Mouse (Mus musculus) MEL (cell line): Measurements from ENCODE around the gene Plekha8. TPM values are rescaled to one million over a fixed set of nuclear protein-coding genes. Genes with fewer than 3 reads are reported as not detected.
A peak's percentile ranks its signal among the peaks of the same experiment; 100 is the strongest.

ENCODE experiments used
- DNase-seq: peaks from one replicate; pipeline ENCODE4 v3.0.0; 2011; ENCODE audit warnings: low read depth, low spot score
- H3K27ac ChIP-seq: 2 replicates; pipeline ENCODE4 v1.5.1; 2012; ENCODE audit warnings: low read depth, mild to moderate bottlenecking, control low read depth, low read length, moderate library complexity; ENCODE audit not compliant: control insufficient read depth
- H3K27me3 ChIP-seq, 2 experiments: fragments of 150-350 bp in 1 of 2; sonication (generic) in 1 of 2; 2 replicates each; pipeline ENCODE4 v1.6.1; 2012; ENCODE audit warnings: low read length in 2 of 2, mild to moderate bottlenecking in 2 of 2, improper control_type of control experiment in 1 of 2, moderate library complexity in 1 of 2; ENCODE audit not compliant: insufficient read depth in 2 of 2, control insufficient read depth in 1 of 2
- H3K36me3 ChIP-seq, 2 experiments: 2 replicates each; pipeline ENCODE4 v1.6.1; 2012 to 2014; ENCODE audit warnings: low read length in 2 of 2, improper control_type of control experiment in 1 of 2, inconsistent platforms in 1 of 2, mild to moderate bottlenecking in 1 of 2; ENCODE audit not compliant: insufficient read depth in 2 of 2, control insufficient read depth in 1 of 2
- H3K4me1 ChIP-seq, 2 experiments: fragments of 150-350 bp in 1 of 2; sonication (generic) in 1 of 2; 2 replicates each; pipeline ENCODE4 v1.6.1; 2012; ENCODE audit warnings: low read length in 2 of 2, improper control_type of control experiment in 1 of 2, mild to moderate bottlenecking in 1 of 2; ENCODE audit not compliant: insufficient read depth in 2 of 2, control insufficient read depth in 1 of 2
- H3K4me3 ChIP-seq, 2 experiments: fragments of 150-350 bp in 1 of 2; sonication (generic) in 1 of 2; 2 replicates each; pipeline ENCODE4 v1.5.1; 2012; ENCODE audit warnings: low read depth in 2 of 2, low read length in 2 of 2, mild to moderate bottlenecking in 2 of 2, moderate library complexity in 2 of 2, control low read depth in 1 of 2, improper control_type of control experiment in 1 of 2; ENCODE audit not compliant: control insufficient read depth in 1 of 2, insufficient read depth in 1 of 2
- H3K79me2 ChIP-seq: 2 replicates; pipeline ENCODE4 v1.6.1; 2012; ENCODE audit warnings: mild to moderate bottlenecking, low read length, moderate library complexity; ENCODE audit not compliant: control insufficient read depth, poor library complexity, insufficient read depth
- H3K9ac ChIP-seq: 2 replicates; pipeline ENCODE4 v1.6.1; 2012; ENCODE audit warnings: low read depth, mild to moderate bottlenecking, control low read depth, low read length, moderate library complexity; ENCODE audit not compliant: control insufficient read depth, poor library complexity, severe bottlenecking
- H3K9me3 ChIP-seq: fragments of 150-350 bp; sonication (generic); replicated peaks from 2 replicates; pipeline ENCODE4 v1.6.1; 2012; ENCODE audit warnings: mild to moderate bottlenecking, low read length, improper control_type of control experiment, moderate library complexity; ENCODE audit not compliant: insufficient read depth
- CTCF ChIP-seq, 3 experiments: IDR thresholded peaks in 2 of 3; conservative IDR thresholded peaks in 1 of 3; 2 replicates each; pipeline ENCODE4 v1.5.1; 2011 to 2012; ENCODE audit warnings: low read length in 3 of 3, low read depth in 2 of 3, mild to moderate bottlenecking in 2 of 3, improper control_type of control experiment in 1 of 3, inconsistent platforms in 1 of 3, mixed read lengths in 1 of 3, moderate library complexity in 1 of 3; ENCODE audit not compliant: control insufficient read depth in 1 of 3, insufficient read depth in 1 of 3, poor library complexity in 1 of 3, severe bottlenecking in 1 of 3
- EP300 ChIP-seq, 2 experiments: IDR thresholded peaks; 2 replicates each; pipeline ENCODE4 v1.6.1; 2011; ENCODE audit warnings: improper control_type of control experiment in 2 of 2, low read length in 2 of 2, low read depth in 1 of 2, mild to moderate bottlenecking in 1 of 2
- ETS1 ChIP-seq: IDR thresholded peaks from 2 replicates; pipeline ENCODE4 v1.6.1; 2012; ENCODE audit warnings: low read depth, mild to moderate bottlenecking, inconsistent platforms, low read length, improper control_type of control experiment, moderate library complexity
- HCFC1 ChIP-seq: IDR thresholded peaks from 2 replicates; pipeline ENCODE4 v1.6.1; 2012; ENCODE audit warnings: low read depth, mild to moderate bottlenecking, inconsistent platforms, low read length, improper control_type of control experiment, moderate library complexity
- KAT2A ChIP-seq: conservative IDR thresholded peaks from 2 replicates; pipeline ENCODE4 v1.6.1; 2012; ENCODE audit warnings: low read depth, low read length, improper control_type of control experiment, inconsistent platforms
- MAFK ChIP-seq: IDR thresholded peaks from 2 replicates; pipeline ENCODE4 v1.6.1; 2011; ENCODE audit warnings: low read depth, mild to moderate bottlenecking, low read length, improper control_type of control experiment, borderline replicate concordance
- MAX ChIP-seq: IDR thresholded peaks from 2 replicates; pipeline ENCODE4 v1.6.1; 2011; ENCODE audit warnings: low read length, improper control_type of control experiment
- MEF2A ChIP-seq: IDR thresholded peaks from 2 replicates; pipeline ENCODE4 v1.6.1; 2014; ENCODE audit warnings: low read depth, mild to moderate bottlenecking, inconsistent platforms, low read length, improper control_type of control experiment; ENCODE audit not compliant: poor library complexity, insufficient replicate concordance, severe bottlenecking; ENCODE audit errors: extremely low read depth
- MXI1 ChIP-seq: IDR thresholded peaks from 2 replicates; pipeline ENCODE4 v1.6.1; 2011; ENCODE audit warnings: mild to moderate bottlenecking, low read depth, low read length, improper control_type of control experiment
- MYB ChIP-seq: IDR thresholded peaks from 2 replicates; pipeline ENCODE4 v1.6.1; 2011; ENCODE audit warnings: mild to moderate bottlenecking, low read depth, low read length, improper control_type of control experiment
- MYC ChIP-seq: IDR thresholded peaks from 2 replicates; pipeline ENCODE4 v1.6.1; 2011; ENCODE audit warnings: low read depth, mild to moderate bottlenecking, low read length, improper control_type of control experiment, moderate library complexity
- SIN3A ChIP-seq: IDR thresholded peaks from 2 replicates; pipeline ENCODE4 v1.6.1; 2012; ENCODE audit warnings: low read length, improper control_type of control experiment, inconsistent platforms
- polyA plus RNA-seq, 2 experiments: library from polyadenylated mRNA; stranded (reverse) in 1 of 2; unstranded in 1 of 2; fragments of >175 nt in 1 of 2; fragments of >200 nt in 1 of 2; gene quantifications; 2 replicates each; pipeline versions ENCODE4 v1.2.1 to v1.2.4; 2012; ENCODE audit warnings: low replicate concordance in 2 of 2, low read depth in 1 of 2; ENCODE audit not compliant: insufficient read length in 2 of 2, insufficient read depth in 1 of 2, missing spikeins in 1 of 2
- total RNA-seq: library from RNA; depleted of rRNA; stranded (reverse); fragments of 300-350 nt; gene quantifications from 2 replicates; pipeline ENCODE4 v1.2.3, GENCODE M21; 2012

Gene Plekha8
- total and polyA plus RNA-seq, 3 experiments = 11.6 to 16.8 TPM; not detected in 1

DNA sequence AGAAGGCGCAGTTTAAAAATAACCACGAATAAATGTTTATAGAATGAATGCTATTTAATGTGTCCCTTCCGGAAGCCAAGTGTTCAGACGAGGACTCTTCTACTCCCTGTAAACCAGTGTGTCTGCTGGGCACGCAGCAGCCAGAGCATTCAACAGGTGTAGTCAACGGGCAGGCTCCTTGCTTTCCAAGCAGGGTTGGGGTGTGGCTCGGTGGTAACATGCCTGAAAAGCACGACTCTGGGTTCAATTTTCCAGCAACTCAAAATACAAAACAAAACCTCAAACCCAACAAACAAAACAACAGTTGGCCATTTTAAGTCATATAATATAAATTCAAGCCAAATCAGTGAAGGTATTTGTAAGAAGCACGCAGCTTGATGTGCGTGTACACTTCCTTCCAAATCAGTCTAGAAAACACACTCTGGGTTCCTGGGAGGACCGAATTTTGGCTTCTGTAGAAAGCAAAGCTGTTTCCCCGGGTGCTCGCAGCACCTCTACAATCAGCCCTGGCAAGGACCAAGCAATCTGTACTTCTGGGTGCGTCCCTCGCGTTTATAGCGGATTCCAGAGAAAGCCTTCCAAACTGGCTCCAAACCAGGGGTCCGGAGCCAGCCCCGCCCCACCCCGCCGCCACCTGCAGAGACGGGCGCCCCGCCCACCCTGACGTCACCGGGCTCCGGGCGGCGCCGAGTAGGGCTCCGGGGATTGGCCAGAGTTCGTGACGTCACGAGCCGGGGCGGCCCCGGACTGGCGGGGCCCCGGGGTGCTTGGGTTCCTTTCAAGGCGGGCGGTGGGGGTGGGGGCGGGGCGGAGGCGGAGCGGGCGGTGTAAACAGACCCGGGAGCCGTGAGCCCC is 86.2 kb downstream of the Plekha8 start, which contains the start of gene Mturn:
TSS of gene Mturn (plus strand) at position 734 of the 855 bp plus-strand sequence.
- H3K79me2 ChIP-seq = no peaks in the 10 kb centered on the region
- DNase-seq = peak; percentile 93
- peak within 1 kb of the TSS; percentile 71 for H3K9ac ChIP-seq
- H3K4me1 ChIP-seq = peaks cover 7 to 22% of the 10 kb centered on the region in 2 experiments
- H3K36me3 ChIP-seq = peaks cover 0 to 12% of the 10 kb centered on the region in 2 experiments; a peak in 2 of 4 replicates
- no peaks in the 10 kb centered on the region for H3K9me3 ChIP-seq
- H3K4me3 ChIP-seq = peak within 1 kb of the TSS; percentile 92
- no peaks in the 10 kb centered on the region for H3K27me3 ChIP-seq
- 0 out of 2 replicates have a peak, but pooled peaks have one; percentile 23 for TF ChIP-seq ETS1
- 0 out of 4 replicates have a peak, but pooled peaks of 1 of the 2 experiments have one; percentile 10 for TF ChIP-seq EP300 (IDR thresholded peaks at IDR 0.05; ENCODE audit: low read depth in 1 of 2, low read length in 2 of 2)
- TF ChIP-seq HCFC1 = 0 out of 2 replicates have a peak, but pooled peaks have one; percentile 18
- TF ChIP-seq MAFK = no peak
- TF ChIP-seq MXI1 = peak; percentile 47; the same call in 1 of the 2 replicates
- TF ChIP-seq MAX = 0 out of 2 replicates have a peak, but pooled peaks have one; percentile 41
- peak; percentile 57 for TF ChIP-seq SIN3A
- TF ChIP-seq MYB = no peak
- TF ChIP-seq KAT2A = no peak
- no peak for TF ChIP-seq CTCF (IDR thresholded peaks at IDR 0.05 in 2 of 3, conservative IDR thresholded peaks at IDR 0.05 in 1 of 3; ENCODE audit: control insufficient read depth in 1 of 3, insufficient read depth in 1 of 3, low read depth in 2 of 3, low read length in 3 of 3, poor library complexity in 1 of 3, severe bottlenecking in 1 of 3)
- no peak within 1 kb of the TSS for H3K27ac ChIP-seq

DNA sequence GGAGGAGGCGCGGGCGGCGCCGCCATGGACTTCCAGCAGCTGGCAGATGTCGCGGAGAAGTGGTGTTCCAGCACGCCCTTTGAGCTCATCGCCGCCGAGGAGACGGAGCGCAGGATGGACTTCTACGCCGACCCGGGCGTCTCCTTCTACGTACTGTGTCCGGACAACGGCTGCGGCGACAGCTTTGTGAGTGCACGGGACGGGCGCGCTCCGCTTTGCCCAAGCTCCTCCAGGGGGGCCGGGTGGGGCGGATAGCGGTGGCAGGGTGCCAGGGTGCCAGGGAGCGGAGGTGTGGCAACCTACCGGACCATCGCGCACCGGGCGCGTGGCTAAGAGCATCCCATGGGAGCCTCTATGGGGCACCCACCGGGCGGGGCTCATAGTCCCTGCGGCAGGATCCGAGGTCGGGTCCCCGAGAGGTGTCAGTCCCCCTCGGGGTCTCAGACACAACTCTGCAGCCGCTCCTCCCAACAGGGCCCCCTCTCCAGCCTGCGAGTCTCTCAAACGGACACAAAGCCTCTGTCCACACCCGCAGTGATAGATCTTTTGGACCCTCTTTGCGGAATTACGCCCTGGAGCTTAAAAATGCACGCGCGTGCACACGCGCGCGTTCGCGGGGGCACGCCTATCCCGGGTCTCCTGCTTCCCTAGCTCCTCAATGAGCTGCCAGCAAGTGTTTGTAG is 87.0 kb downstream of the Plekha8 start:
- no peak for DNase-seq
- Histone ChIP-seq H3K27ac (no peak overlapping the region), H3K4me3 (peak overlapping the region; percentile 92), H3K79me2 (no peaks in the 10 kb centered on the region), H3K27me3 (no peaks in the 10 kb centered on the region), H3K9ac (peak overlapping the region; percentile 71), H3K9me3 (no peaks in the 10 kb centered on the region)
- no peak for TF ChIP-seq MAX
- no peak for TF ChIP-seq CTCF (IDR thresholded peaks at IDR 0.05 in 2 of 3, conservative IDR thresholded peaks at IDR 0.05 in 1 of 3; ENCODE audit: control insufficient read depth in 1 of 3, insufficient read depth in 1 of 3, low read depth in 2 of 3, low read length in 3 of 3, poor library complexity in 1 of 3, severe bottlenecking in 1 of 3)
- no peak for TF ChIP-seq MYB
- peak; percentile 49; the same call in 1 of the 2 replicates for TF ChIP-seq MXI1
- no peak for TF ChIP-seq MEF2A
- TF ChIP-seq SIN3A = peak; percentile 71
- TF ChIP-seq MYC = no peak
- TF ChIP-seq, all 39 proteins: peak for 2
- H3K4me1 ChIP-seq = peaks cover 9 to 24% of the 10 kb centered on the region in 2 experiments
- peaks cover 0 to 12% of the 10 kb centered on the region in 2 experiments; a peak in 2 of 4 replicates for H3K36me3 ChIP-seq
